Mouse (Mus musculus): Measurements from ENCODE around the gene Tlr11.

- TF ChIP-seq ZNF384 (IDR thresholded peaks at IDR 0.05; ENCODE audit: low read depth, low read length), result no peak
- no peak for TF ChIP-seq ZC3H11A (IDR thresholded peaks at IDR 0.05; ENCODE audit: borderline replicate concordance, low read depth, low read length)
- TF ChIP-seq MAFK (IDR thresholded peaks at IDR 0.05; ENCODE audit: insufficient read depth, low read depth, low read length), result no peak
- no peak for TF ChIP-seq CHD2 (IDR thresholded peaks at IDR 0.05; ENCODE audit: low read depth, low read length)
- no peak for TF ChIP-seq HCFC1 (IDR thresholded peaks at IDR 0.05; ENCODE audit: borderline replicate concordance, insufficient read depth, low read length)
Observed at GRCm38 (mm10) chr14:50356725-50357124, 989 bp upstream of the Tlr11 start.
